Mouse (Mus musculus): ENCODE measurements around the gene Hs3st6. TPM values are rescaled to one million over a fixed set of nuclear protein-coding genes. Genes with fewer than 3 reads are reported as not detected.
"Not testable (repeated sequence)": the region's sequence is repeated elsewhere in the genome, so short reads cannot be mapped to it uniquely, and the experiment has no call there.

The Hs3st6 gene
- 0.72 TPM in 1 of 2 replicates, not detected in the other for polyA plus RNA-seq (2016; fragmentation: Nextera tagmentation; extraction: Ambion mirVana)

DNA sequence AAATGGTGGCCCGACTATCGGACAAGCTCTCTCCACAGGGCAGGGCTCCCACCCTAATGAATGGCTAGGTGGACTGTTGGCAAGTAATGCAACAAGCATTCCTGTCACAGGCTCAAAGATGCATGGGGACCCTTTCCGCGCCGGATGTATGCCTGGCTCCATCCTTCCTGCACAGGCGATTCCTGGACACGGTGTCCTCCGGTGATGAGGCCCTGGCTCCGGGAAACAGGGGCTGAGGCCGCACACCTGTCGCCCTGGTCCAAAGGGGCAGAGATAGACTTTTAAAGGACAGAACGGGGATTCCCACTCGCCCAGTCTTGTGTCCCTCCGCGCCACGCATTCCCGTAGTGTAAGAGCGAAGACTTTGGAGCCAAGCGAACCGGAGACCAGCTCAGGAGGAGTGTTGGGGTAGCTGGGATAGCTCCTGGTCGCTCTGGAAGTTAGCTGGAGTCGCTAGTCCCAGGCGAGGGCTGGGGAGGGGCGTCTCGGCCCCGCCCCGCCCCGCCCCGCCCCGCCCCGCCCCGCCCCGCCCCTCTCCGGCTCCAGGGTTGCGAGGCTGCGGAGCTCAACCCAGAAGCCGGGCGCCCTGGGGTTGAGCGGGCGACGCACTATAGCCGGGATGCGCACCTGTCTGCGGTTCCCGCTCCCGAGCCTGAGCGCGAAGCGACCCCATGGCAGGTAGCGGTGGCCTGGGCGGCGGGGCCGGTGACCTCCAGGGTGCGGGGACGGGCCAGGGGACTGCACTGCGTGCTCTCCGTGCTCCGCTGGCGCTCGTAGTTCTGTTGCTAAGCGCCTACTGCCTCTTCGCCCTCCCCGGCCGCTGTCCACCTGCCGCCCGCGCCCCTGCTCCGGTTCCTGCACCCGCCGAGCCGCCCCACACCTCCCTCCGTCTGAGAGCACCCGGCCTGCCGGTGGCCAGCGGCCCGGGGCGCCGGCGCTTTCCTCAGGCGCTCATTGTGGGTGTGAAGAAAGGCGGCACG lies at the start of gene Hs3st6:
TSS of gene Hs3st6 (plus strand) at position 574 of the 980 bp plus-strand sequence.
- H3K27me3 ChIP-seq (replicated peaks), result peaks cover 79% of the 10 kb centered on the region
- H3K36me3 ChIP-seq, result no peaks in the 10 kb centered on the region
- peak; percentile 78 for ATAC-seq (ENCODE audit: insufficient number of reproducible peaks, low FRiP score)
- WGBS, result 1% methylated on average over 62 of the region's 82 CpGs
- H3K4me2 ChIP-seq, result peak within 1 kb of the TSS; percentile 97
- H3K27ac ChIP-seq (ENCODE audit: poor library complexity, severe bottlenecking), result no peak within 1 kb of the TSS
- H3K9me3 ChIP-seq (replicated peaks), result no peaks in the 10 kb centered on the region
- peak within 1 kb of the TSS; percentile 59 for H3K4me3 ChIP-seq
- H3K9ac ChIP-seq, result peak within 1 kb of the TSS; percentile 67
- peaks cover 15% of the 10 kb centered on the region for H3K4me1 ChIP-seq (replicated peaks)

DNA sequence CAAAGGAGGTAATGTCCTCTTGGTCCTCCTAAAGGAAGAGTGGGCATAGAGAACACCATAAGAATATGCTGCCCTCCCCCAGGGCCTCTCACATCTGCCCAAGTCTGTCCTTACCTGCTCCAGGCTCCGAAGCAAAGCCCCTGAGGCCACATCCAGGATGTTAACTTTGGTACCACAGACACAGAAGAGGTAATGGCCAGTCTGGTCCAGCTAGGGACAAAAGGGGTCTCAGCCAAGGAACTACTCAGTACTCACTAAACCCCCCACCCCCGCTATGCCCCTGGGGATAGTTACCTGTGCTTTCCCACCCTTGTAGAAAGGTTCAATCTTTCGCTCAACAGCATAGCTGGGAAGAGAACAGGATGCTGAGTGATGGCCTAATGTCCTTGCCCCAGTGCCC lies 47.0 kb upstream of the Hs3st6 start:
- Histone ChIP-seq H3K4me2 (no peak overlapping the region), H3K36me3 (peaks cover 44% of the 10 kb centered on the region)

DNA sequence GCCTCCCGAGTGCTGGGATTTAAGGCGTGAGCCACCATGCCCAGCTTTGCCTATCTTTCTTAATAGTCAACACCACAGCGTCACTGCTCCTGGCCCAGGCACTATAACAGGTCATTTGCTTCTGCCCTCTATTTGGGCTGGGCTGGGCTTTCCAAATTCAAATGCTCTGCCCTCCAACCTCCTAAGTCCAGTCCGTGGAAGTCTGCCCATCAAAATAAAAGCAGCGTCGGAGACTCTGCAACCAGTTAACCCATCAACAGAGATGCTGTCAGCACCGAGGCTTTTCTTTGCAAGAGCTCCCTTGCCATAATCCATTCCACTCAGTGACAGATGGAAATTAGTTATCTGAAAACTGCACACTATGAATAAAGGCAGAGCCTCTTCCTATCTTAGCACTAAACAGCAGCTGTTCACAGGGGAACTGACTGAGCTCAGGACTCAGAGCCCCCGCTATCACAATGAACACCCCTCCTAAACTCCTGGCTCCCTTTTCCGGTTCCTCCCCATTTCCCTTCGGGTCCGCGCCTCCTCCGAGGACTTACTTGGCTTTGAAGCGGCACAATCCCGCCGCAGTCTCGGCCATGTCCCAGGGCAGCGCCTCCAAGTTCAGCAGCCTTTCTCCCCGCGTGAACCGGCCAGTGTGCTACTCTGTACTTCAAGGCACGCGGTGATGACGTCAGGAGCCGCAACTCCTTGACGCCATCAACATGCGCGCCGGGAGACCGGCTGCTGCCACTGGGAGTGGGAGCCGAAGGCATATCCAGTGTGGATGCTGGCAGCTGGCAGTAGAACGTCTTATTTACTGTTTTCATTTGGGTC lies 45.6 kb upstream of the Hs3st6 start, which contains the start of gene Tbl3:
TSS of gene Tbl3 (minus strand) at position 679 of the 819 bp plus-strand sequence.
- Histone ChIP-seq H3K4me2 (peak within 1 kb of the TSS; percentile 93), H3K4me1 (replicated peaks) (peaks cover 14% of the 10 kb centered on the region), H3K27ac (ENCODE audit: poor library complexity, severe bottlenecking) (peak within 1 kb of the TSS; percentile 88), H3K27me3 (replicated peaks) (no peaks in the 10 kb centered on the region), H3K4me3 (peak within 1 kb of the TSS; percentile 91), H3K9ac (peak within 1 kb of the TSS; percentile 84), H3K36me3 (peaks cover 30% of the 10 kb centered on the region), H3K9me3 (replicated peaks) (no peaks in the 10 kb centered on the region)
- ATAC-seq (ENCODE audit: insufficient number of reproducible peaks, low FRiP score), result peak; percentile 87
- WGBS, result 4% methylated on average over 32 of the region's 32 CpGs

More for the DNA sequence above, 47.0 kb upstream of the Hs3st6 start:
- Histone ChIP-seq H3K9me3 (replicated peaks) (no peaks in the 10 kb centered on the region), H3K27ac (ENCODE audit: poor library complexity, severe bottlenecking) (no peak overlapping the region), H3K4me3 (no peak overlapping the region), H3K9ac (no peak overlapping the region), H3K4me1 (replicated peaks) (peaks cover 14% of the 10 kb centered on the region), H3K27me3 (replicated peaks) (no peaks in the 10 kb centered on the region)
- WGBS, result 97% methylated on average over 3 of the region's 3 CpGs
- ATAC-seq (ENCODE audit: insufficient number of reproducible peaks, low FRiP score), result no peak

DNA sequence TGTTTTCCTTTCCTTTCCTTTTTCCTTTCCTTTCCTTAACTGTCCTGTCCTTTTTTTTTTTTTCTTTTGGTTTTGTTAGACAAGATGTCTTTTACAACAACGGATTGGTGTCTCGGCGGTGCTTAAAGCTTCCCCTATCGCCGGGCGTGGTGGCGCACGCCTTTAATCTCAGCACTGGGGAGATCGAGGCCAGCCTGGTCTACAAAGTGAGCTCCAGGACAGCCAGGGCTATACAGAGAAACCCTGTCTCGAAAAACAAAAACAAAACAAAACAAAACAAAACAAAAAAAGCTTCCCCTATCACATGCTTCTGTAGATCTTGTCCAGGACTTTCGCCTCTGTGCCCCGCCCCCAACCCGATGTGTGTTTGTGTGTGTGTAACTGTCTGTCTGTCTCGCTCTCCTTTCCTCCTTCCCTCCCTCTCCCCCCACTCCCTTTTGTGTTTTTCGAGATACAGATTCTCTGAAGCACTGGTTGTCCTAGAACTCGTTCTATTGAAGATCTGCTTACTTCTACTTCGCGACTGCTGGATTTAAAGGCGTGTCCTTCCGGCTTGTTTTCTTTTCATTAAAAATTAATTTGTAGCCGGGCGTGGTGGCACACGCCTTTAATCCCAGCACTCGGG lies 44.9 kb upstream of the Hs3st6 start:
- H3K36me3 ChIP-seq, result peaks cover 23% of the 10 kb centered on the region
- WGBS, result 6% methylated on average over 24 of the region's 24 CpGs
- peak overlapping the region; percentile 88 for H3K27ac ChIP-seq (ENCODE audit: poor library complexity, severe bottlenecking)
- H3K4me2 ChIP-seq, result peak overlapping the region; percentile 93
- no peaks in the 10 kb centered on the region for H3K9me3 ChIP-seq (replicated peaks)
- H3K9ac ChIP-seq, result peak overlapping the region; percentile 84
- ATAC-seq (ENCODE audit: insufficient number of reproducible peaks, low FRiP score), result 0 out of 2 replicates have a peak, but pooled peaks have one; percentile 47
- H3K27me3 ChIP-seq (replicated peaks), result no peaks in the 10 kb centered on the region
- peaks cover 14% of the 10 kb centered on the region for H3K4me1 ChIP-seq (replicated peaks)
- H3K4me3 ChIP-seq, result peak overlapping the region; percentile 91

DNA sequence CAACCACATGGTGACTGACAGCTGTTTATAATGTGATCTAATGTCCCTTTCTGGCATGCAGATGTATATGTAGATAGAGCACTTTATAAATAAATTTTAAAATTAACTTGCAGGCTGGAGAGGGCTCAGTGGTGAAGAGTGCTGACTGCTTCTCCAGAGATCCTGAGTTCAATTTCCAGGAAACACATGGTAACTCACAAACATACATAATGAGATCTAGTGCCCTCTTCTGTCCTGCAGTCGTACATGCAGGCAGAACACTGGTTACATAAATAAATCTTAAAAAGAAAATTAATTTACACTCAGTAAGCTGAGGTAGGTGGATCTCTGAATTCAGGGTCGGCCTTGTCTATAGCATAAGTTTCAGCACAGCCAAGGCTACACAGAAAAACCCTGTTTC lies 44.1 kb upstream of the Hs3st6 start:
- H3K4me3 ChIP-seq, result peak overlapping the region; percentile 91; the same call in 1 of the 2 replicates
- peaks cover 20% of the 10 kb centered on the region for H3K36me3 ChIP-seq
- H3K27me3 ChIP-seq (replicated peaks), result no peaks in the 10 kb centered on the region
- peaks cover 14% of the 10 kb centered on the region for H3K4me1 ChIP-seq (replicated peaks)
- no peak overlapping the region; the same call in 1 of the 2 replicates for H3K9ac ChIP-seq
- ATAC-seq (ENCODE audit: insufficient number of reproducible peaks, low FRiP score), result no peak
- WGBS, result 42% methylated on average over 2 of the region's 2 CpGs
- H3K27ac ChIP-seq (ENCODE audit: poor library complexity, severe bottlenecking), result no peak overlapping the region
- no peaks in the 10 kb centered on the region for H3K9me3 ChIP-seq (replicated peaks)
- peak overlapping the region; percentile 93 for H3K4me2 ChIP-seq

DNA sequence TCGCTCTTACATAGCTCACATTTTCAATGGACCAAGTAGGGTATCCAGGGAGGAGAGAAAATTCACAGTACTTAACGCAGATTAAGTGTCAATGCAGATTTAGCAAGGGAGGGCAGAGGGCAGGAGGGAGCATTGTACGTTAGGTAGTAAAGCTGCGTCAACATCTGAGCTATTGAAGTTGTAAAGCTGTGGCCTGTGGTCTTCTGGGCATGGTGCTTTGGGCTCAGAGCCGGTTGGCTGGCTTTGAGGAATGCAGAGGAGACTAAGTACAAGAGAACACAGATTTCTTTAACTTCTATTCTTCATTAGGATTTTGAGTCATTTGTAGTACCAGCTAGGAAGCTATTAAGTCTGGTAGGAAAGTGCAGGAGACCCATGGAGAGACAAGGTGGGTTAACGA lies 37.2 kb upstream of the Hs3st6 start:
- no peak for ATAC-seq (ENCODE audit: insufficient number of reproducible peaks, low FRiP score)
- no peak overlapping the region for H3K4me2 ChIP-seq
- 80% methylated on average over 6 of the region's 6 CpGs for WGBS

DNA sequence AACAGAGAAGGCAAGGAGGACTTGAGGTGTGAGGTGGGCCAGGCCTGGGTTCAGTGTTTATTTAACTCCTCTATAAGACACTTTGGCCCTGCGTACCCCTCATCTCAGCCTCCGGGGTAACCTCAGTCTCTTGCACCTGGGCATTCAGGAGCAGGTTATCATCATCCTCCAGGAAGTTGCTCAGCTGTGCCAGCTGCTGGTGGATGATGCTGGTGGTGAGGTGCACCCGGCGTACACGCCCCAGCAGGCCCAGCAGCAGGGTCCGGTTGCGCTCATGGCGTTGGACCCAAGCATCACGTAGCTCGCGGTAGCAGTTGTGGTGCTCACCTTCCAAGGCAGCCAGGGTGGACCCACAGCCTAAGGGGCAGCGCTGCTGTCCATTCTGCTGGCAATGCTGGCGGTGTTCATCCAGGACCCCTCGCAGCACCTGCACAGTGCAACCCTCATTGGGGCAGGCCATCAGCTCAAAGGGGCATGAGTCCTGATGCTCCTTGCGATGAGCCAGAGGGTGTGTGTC lies 36.6 kb upstream of the Hs3st6 start:
- no peak for ATAC-seq (ENCODE audit: insufficient number of reproducible peaks, low FRiP score)
- no peaks in the 10 kb centered on the region for H3K27me3 ChIP-seq (replicated peaks)
- no peak overlapping the region for H3K4me2 ChIP-seq
- H3K27ac ChIP-seq (ENCODE audit: poor library complexity, severe bottlenecking), result no peak overlapping the region
- H3K4me1 ChIP-seq (replicated peaks), result peaks cover 6% of the 10 kb centered on the region
- WGBS, result 94% methylated on average over 15 of the region's 15 CpGs
- H3K9me3 ChIP-seq (replicated peaks), result no peaks in the 10 kb centered on the region
- H3K9ac ChIP-seq, result no peak overlapping the region
- peaks cover 26% of the 10 kb centered on the region for H3K36me3 ChIP-seq
- H3K4me3 ChIP-seq, result no peak overlapping the region

More for the DNA sequence above, 37.2 kb upstream of the Hs3st6 start:
- Histone ChIP-seq H3K4me3 (no peak overlapping the region), H3K36me3 (peaks cover 24% of the 10 kb centered on the region), H3K27ac (ENCODE audit: poor library complexity, severe bottlenecking) (no peak overlapping the region), H3K27me3 (replicated peaks) (no peaks in the 10 kb centered on the region), H3K4me1 (replicated peaks) (peaks cover 4% of the 10 kb centered on the region; the same call in 1 of the 2 replicates), H3K9ac (no peak overlapping the region), H3K9me3 (replicated peaks) (no peaks in the 10 kb centered on the region)

DNA sequence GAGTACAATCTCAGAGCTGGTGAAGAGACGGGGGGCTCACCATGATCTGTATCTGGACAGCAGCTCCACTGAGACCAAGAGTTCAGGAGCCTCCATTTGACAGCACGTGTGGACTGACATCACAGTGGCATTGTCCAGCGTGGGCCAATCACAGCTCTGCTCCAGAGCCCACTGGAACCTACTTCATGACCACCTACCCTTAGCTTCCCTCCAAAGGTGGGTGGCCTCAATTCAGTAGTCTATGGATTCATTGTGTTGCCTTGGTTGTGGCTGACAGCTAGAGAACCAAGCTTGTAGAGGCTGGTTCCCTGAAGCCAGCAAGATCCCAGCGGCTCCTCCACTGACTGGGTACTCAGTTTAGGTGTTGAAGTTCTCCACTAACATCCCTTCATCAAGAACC lies 34.8 kb upstream of the Hs3st6 start, which contains the start of the genes Rnf151 and Rps2:
TSS of gene Rnf151 (minus strand) at position 121 of the 400 bp plus-strand sequence.
TSS of gene Rps2 (plus strand) at position 174 of the 400 bp plus-strand sequence.
- Histone ChIP-seq H3K4me1 (replicated peaks) (peaks cover 22% of the 10 kb centered on the region), H3K36me3 (peaks cover 41% of the 10 kb centered on the region), H3K9ac (peak within 1 kb of the TSS; percentile 98; the same call in 1 of the 2 replicates), H3K27ac (ENCODE audit: poor library complexity, severe bottlenecking) (no peak within 1 kb of the TSS), H3K4me3 (peak within 1 kb of the TSS; percentile 95), H3K4me2 (peak within 1 kb of the TSS; percentile 79), H3K9me3 (replicated peaks) (no peaks in the 10 kb centered on the region), H3K27me3 (replicated peaks) (no peaks in the 10 kb centered on the region)
- no peak for ATAC-seq (ENCODE audit: insufficient number of reproducible peaks, low FRiP score)
- WGBS, result 78% methylated on average over 4 of the region's 4 CpGs

DNA sequence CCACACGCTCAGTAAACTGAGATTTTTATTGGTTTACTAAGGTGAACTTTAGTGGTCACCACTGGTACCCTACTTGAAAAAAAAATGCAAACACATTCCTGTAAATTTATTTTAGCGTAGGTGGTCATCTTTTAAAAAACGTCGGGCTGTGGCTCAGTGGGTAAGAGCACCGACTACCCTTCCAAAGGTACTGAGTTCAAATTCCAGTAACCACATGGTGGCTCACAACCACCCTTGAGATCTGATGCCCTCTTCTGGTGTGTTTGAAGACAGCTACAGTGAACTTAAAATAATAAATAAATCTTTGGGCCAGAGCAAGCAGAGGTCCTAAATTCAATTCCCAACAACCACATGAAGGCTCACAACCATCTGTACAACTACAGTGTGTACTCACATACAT lies 33.9 kb upstream of the Hs3st6 start:
- peaks cover 41% of the 10 kb centered on the region for H3K36me3 ChIP-seq
- H3K9me3 ChIP-seq (replicated peaks); ATAC-seq (ENCODE audit: insufficient number of reproducible peaks, low FRiP score); H3K27ac ChIP-seq (ENCODE audit: poor library complexity, severe bottlenecking); H3K27me3 ChIP-seq (replicated peaks): not testable (repeated sequence)
- WGBS, result 52% methylated on average over 5 of the region's 5 CpGs
- peak overlapping the region; percentile 98 for H3K9ac ChIP-seq
- H3K4me3 ChIP-seq, result peak overlapping the region; percentile 95
- H3K4me2 ChIP-seq, result peak overlapping the region; percentile 79
- H3K4me1 ChIP-seq (replicated peaks), result peaks cover 29% of the 10 kb centered on the region
